Mouse (Mus musculus) intestine, embryonic 14.5 days (tissue): ENCODE measurements at regions not wholly inside any gene's neighbourhood (a gene's known extent, or its start where the extent isn't known, plus 50 kb on each side); places are given as distances from the start of the nearest gene placed in this dataset.

ENCODE experiments used
- ATAC-seq: fragments of 200-750 bp; cut with Nextera tagmentation; replicated peaks from 2 replicates; pipeline ENCODE4 v1.8.0; 2017; ENCODE audit warnings: low read depth, moderate number of reproducible peaks, moderate TSS enrichment, moderate library complexity; ENCODE audit not compliant: low FRiP score, low TSS enrichment
- DNase-seq: peaks from one replicate; pipeline ENCODE4 v3.0.0-alpha.2; 2018; ENCODE audit warnings: low spot score
- H3K27ac ChIP-seq: fragments of 300-500 bp; sonication (generic); 2 replicates; pipeline ENCODE4 v1.5.1; 2014; ENCODE audit warnings: low read depth, mild to moderate bottlenecking, control low read depth
- H3K27me3 ChIP-seq: fragments of 300-500 bp; sonication (generic); replicated peaks from 2 replicates; pipeline ENCODE4 v1.6.1; 2014; ENCODE audit warnings: low read length, control low read depth; ENCODE audit not compliant: control insufficient read depth, insufficient read depth
- H3K36me3 ChIP-seq: fragments of 300-500 bp; sonication (generic); 2 replicates; pipeline ENCODE4 v1.6.1; 2014; ENCODE audit warnings: low read length, control low read depth; ENCODE audit not compliant: control insufficient read depth, insufficient read depth
- H3K4me1 ChIP-seq: fragments of 300-500 bp; sonication (generic); replicated peaks from 2 replicates; pipeline ENCODE4 v1.6.1; 2014; ENCODE audit warnings: low read length, control low read depth, mixed read lengths; ENCODE audit not compliant: control insufficient read depth, insufficient read depth
- H3K4me2 ChIP-seq: fragments of 300-500 bp; sonication (generic); 2 replicates; pipeline ENCODE4 v1.6.1; 2014; ENCODE audit warnings: low read length
- H3K4me3 ChIP-seq: fragments of 300-500 bp; sonication (generic); 2 replicates; pipeline ENCODE4 v1.5.1; 2014; ENCODE audit warnings: low read depth, low read length, control low read depth, mixed read lengths
- H3K9ac ChIP-seq: fragments of 300-500 bp; sonication (generic); 2 replicates; pipeline ENCODE4 v1.6.1; 2014; ENCODE audit warnings: mild to moderate bottlenecking, low read length
- H3K9me3 ChIP-seq: fragments of 300-500 bp; sonication (generic); 2 replicates; pipeline ENCODE4 v1.6.1; 2016; ENCODE audit warnings: low read length, control low read depth; ENCODE audit not compliant: control insufficient read depth
- WGBS: fragments of 180-500 bp; shearing (Covaris S2); extraction: QIAGEN DNeasy Blood & Tissue Kit; methylation state at CpG from one replicate; pipeline ENCODE4 v1.1.7; 2014; 5-methylcytosine and 5-hydroxymethylcytosine counted together

DNA sequence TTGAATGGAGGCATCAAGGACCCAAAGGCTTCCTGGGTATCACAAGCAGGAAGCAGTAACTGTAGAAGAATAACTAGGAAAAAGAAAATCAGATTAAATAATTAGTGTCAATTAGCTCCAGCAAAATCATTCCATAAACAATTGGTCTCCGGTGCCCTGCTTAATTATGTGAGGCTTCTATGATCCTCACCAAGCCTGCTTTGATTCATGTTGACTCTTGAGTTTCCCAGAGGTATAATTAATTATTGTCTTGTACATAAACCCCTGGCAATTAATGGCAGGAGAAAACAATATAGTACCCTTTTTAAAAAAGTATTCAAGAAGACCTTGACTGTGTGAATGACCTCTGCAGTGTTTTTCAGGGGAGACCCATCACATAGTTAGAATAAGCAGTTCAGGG is 61.5 kb upstream of the Sp8 start:
- Histone ChIP-seq H3K27ac (no peak overlapping the region), H3K9me3 (no peaks in the 10 kb centered on the region), H3K9ac (no peak overlapping the region), H3K4me1 (no peaks in the 10 kb centered on the region), H3K36me3 (no peaks in the 10 kb centered on the region), H3K4me3 (no peak overlapping the region), H3K27me3 (no peaks in the 10 kb centered on the region), H3K4me2 (no peak overlapping the region)
- WGBS, result 69% methylated on average over 1 of the region's 1 CpGs
- DNase-seq (no peak), ATAC-seq (no peak)

- H3K9ac ChIP-seq, result no peak overlapping the region
- H3K27ac ChIP-seq, result no peak overlapping the region
- H3K4me3 ChIP-seq, result no peak overlapping the region
- 93% methylated on average over 3 of the region's 3 CpGs for WGBS
- no peaks in the 10 kb centered on the region for H3K27me3 ChIP-seq
- H3K9me3 ChIP-seq, result no peaks in the 10 kb centered on the region
- DNase-seq (no peak), ATAC-seq (no peak)
- no peak overlapping the region for H3K4me2 ChIP-seq
- no peaks in the 10 kb centered on the region for H3K4me1 ChIP-seq
- no peaks in the 10 kb centered on the region for H3K36me3 ChIP-seq
These were observed 64.2 kb upstream of the Sp8 start for GRCm38 (mm10) chr12:118781978-118782377.

- WGBS, result 85% methylated on average over 1 of the region's 1 CpGs
These were observed 70.6 kb upstream of the Sp8 start for GRCm38 (mm10) chr12:118775463-118776064.

DNA sequence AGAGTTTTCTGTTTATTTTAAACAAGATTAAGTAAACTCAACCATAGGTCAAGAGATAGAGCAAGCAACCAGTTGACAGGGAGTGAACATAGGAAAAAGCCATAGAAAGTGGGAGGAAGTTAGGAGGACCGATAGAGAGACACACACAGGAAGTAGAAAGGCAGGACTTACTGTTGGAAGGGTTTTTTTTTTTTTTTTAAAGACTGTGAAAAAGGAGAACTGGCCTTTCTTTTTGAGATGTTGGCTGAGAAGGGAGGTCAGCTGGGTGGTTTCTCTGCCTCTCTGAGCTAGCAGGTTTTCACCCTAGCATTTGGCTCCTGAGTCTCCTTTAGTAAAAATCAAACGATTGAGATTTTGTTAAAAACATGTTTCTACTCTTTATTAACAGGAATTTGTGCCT is 73.3 kb upstream of the Sp8 start:
- H3K4me2 ChIP-seq, result no peak overlapping the region
- no peak for ATAC-seq

More at GRCm38 (mm10) chr12:118775463-118776064, 70.6 kb upstream of the Sp8 start:
- DNase-seq (no peak), ATAC-seq (no peak)
- no peaks in the 10 kb centered on the region for H3K9me3 ChIP-seq
- H3K9ac ChIP-seq, result no peak overlapping the region
- H3K27me3 ChIP-seq, result no peaks in the 10 kb centered on the region
- no peaks in the 10 kb centered on the region for H3K36me3 ChIP-seq
- H3K27ac ChIP-seq, result no peak overlapping the region
- no peak overlapping the region for H3K4me3 ChIP-seq
- H3K4me2 ChIP-seq, result no peak overlapping the region
- no peaks in the 10 kb centered on the region for H3K4me1 ChIP-seq

GRCm38 (mm10) chr12:118766472-118766871 is 79.7 kb upstream of the Sp8 start:
- Histone ChIP-seq H3K4me2 (no peak overlapping the region), H3K9me3 (no peaks in the 10 kb centered on the region), H3K4me3 (no peak overlapping the region), H3K27ac (no peak overlapping the region), H3K36me3 (no peaks in the 10 kb centered on the region), H3K9ac (no peak overlapping the region), H3K4me1 (no peaks in the 10 kb centered on the region), H3K27me3 (no peaks in the 10 kb centered on the region)
- DNase-seq (no peak), ATAC-seq (no peak)
- 72% methylated on average over 1 of the region's 1 CpGs for WGBS

More for the DNA sequence above, 73.3 kb upstream of the Sp8 start:
- no peaks in the 10 kb centered on the region for H3K9me3 ChIP-seq
- no peak overlapping the region for H3K9ac ChIP-seq
- H3K27ac ChIP-seq, result no peak overlapping the region
- H3K4me3 ChIP-seq, result no peak overlapping the region
- 73% methylated on average over 2 of the region's 2 CpGs for WGBS
- no peak for DNase-seq
- H3K36me3 ChIP-seq, result no peaks in the 10 kb centered on the region
- H3K27me3 ChIP-seq, result no peaks in the 10 kb centered on the region
- no peaks in the 10 kb centered on the region for H3K4me1 ChIP-seq

GRCm38 (mm10) chr12:118754076-118754475 is 92.1 kb upstream of the Sp8 start:
- no peaks in the 10 kb centered on the region for H3K27me3 ChIP-seq
- 75% methylated on average over 2 of the region's 2 CpGs for WGBS
- H3K4me3 ChIP-seq, result no peak overlapping the region
- H3K9me3 ChIP-seq, result no peaks in the 10 kb centered on the region
- no peak overlapping the region for H3K27ac ChIP-seq
- no peaks in the 10 kb centered on the region for H3K4me1 ChIP-seq
- H3K4me2 ChIP-seq, result no peak overlapping the region
- DNase-seq (no peak), ATAC-seq (no peak)
- H3K9ac ChIP-seq, result no peak overlapping the region
- H3K36me3 ChIP-seq, result no peaks in the 10 kb centered on the region

DNA sequence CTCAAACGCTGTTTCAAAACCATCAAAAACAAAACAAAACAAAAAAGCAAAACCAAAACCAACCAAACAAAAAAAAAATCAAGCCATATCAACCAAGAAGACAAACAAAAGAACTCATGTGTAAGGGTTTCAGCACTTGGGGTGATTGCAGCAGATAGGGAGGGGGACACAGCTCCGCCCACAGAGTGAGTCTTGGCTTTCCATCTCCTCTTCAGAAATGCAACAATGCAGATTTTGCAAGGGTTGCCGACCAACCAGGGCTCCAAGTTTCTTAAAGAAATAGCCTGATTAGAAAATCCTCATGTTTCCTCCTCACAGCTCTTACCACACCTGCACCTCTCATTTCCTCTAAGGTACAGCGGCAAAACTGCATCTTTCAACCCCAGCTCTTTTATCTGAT is 107.0 kb upstream of the Sp8 start:
- Histone ChIP-seq H3K36me3 (no peaks in the 10 kb centered on the region), H3K27ac (no peak overlapping the region), H3K9me3 (no peaks in the 10 kb centered on the region), H3K27me3 (no peaks in the 10 kb centered on the region), H3K4me1 (no peaks in the 10 kb centered on the region), H3K4me3 (no peak overlapping the region), H3K9ac (no peak overlapping the region), H3K4me2 (no peak overlapping the region)
- no peak for DNase-seq
- 68% methylated on average over 4 of the region's 4 CpGs for WGBS
- ATAC-seq, result no peak

DNA sequence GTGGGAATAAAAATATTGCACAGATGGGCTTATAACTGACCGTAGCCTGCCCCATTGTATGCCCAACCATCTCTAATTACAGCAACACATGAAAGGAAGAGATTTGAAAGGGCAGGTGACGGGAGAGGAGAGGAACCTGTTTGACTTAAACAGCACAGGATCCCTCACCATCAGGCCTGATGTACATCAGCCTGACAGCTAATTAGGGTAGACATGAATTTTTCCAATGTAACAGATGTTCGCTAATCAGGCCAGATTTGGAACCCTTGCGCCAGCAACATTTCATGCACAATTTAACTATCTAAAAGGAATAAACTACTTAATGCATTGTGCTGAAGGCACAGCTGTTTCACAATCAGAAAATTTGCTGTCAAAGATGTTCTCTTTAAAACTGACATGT is 120.2 kb upstream of the Sp8 start:
- 86% methylated on average over 4 of the region's 4 CpGs for WGBS
- Histone ChIP-seq H3K4me2 (no peak overlapping the region), H3K36me3 (no peaks in the 10 kb centered on the region), H3K27me3 (no peaks in the 10 kb centered on the region), H3K4me3 (no peak overlapping the region), H3K27ac (no peak overlapping the region), H3K4me1 (no peaks in the 10 kb centered on the region), H3K9me3 (no peaks in the 10 kb centered on the region), H3K9ac (no peak overlapping the region)
- no peak for ATAC-seq
- no peak for DNase-seq

GRCm38 (mm10) chr12:118719878-118720573 is 126.1 kb upstream of the Sp8 start:
- H3K4me2 ChIP-seq, result no peak overlapping the region
- H3K4me3 ChIP-seq, result no peak overlapping the region
- DNase-seq, result no peak
- no peaks in the 10 kb centered on the region for H3K27me3 ChIP-seq
- no peaks in the 10 kb centered on the region for H3K9me3 ChIP-seq
- ATAC-seq, result no peak
- no peaks in the 10 kb centered on the region for H3K4me1 ChIP-seq
- WGBS, result 79% methylated on average over 4 of the region's 4 CpGs
- no peaks in the 10 kb centered on the region for H3K36me3 ChIP-seq
- no peak overlapping the region for H3K27ac ChIP-seq
- no peak overlapping the region for H3K9ac ChIP-seq
